Mouse (Mus musculus) liver, embryonic 13.5 days (tissue): ENCODE measurements around the gene Hist1h2aa. TPM values are rescaled to one million over a fixed set of nuclear protein-coding genes. Genes with fewer than 3 reads are reported as not detected.

Experiments
- ATAC-seq: fragments of 200-750 bp; cut with Nextera tagmentation; 2 replicates; pipeline ENCODE4 v1.8.0; 2017; ENCODE audit warnings: low read depth, mild to moderate bottlenecking, moderate number of reproducible peaks, moderate library complexity
- DNase-seq: peaks from one replicate; pipeline ENCODE4 v3.0.0; 2022
- H3K27ac ChIP-seq: fragments of 300-500 bp; sonication (generic); 2 replicates; pipeline ENCODE4 v1.5.1; 2015; ENCODE audit warnings: moderate library complexity, mild to moderate bottlenecking, inconsistent platforms
- H3K27me3 ChIP-seq: fragments of 300-500 bp; sonication (generic); 2 replicates; pipeline ENCODE4 v1.6.1; 2015; ENCODE audit warnings: mild to moderate bottlenecking, inconsistent platforms
- H3K36me3 ChIP-seq: fragments of 300-500 bp; sonication (generic); 2 replicates; pipeline ENCODE4 v1.6.1; 2015; ENCODE audit warnings: mild to moderate bottlenecking, inconsistent platforms
- H3K4me1 ChIP-seq: fragments of 300-500 bp; sonication (generic); replicated peaks from 2 replicates; pipeline ENCODE4 v1.6.1; 2015; ENCODE audit warnings: inconsistent platforms
- H3K4me2 ChIP-seq: fragments of 300-500 bp; sonication (generic); 2 replicates; pipeline ENCODE4 v1.6.1; 2015; ENCODE audit warnings: inconsistent platforms, mild to moderate bottlenecking, moderate library complexity
- H3K4me3 ChIP-seq: fragments of 300-500 bp; sonication (generic); replicated peaks from 2 replicates; pipeline ENCODE4 v1.5.1; 2015; ENCODE audit warnings: mild to moderate bottlenecking, inconsistent platforms
- H3K9ac ChIP-seq: fragments of 300-500 bp; sonication (generic); 2 replicates; pipeline ENCODE4 v1.6.1; 2015; ENCODE audit warnings: mild to moderate bottlenecking, inconsistent platforms
- H3K9me3 ChIP-seq: fragments of 300-500 bp; sonication (generic); replicated peaks from 2 replicates; pipeline ENCODE4 v1.6.1; 2016; ENCODE audit warnings: inconsistent platforms
- WGBS: fragments of 180-500 bp; shearing (Covaris S2); methylation state at CpG from one replicate; pipeline ENCODE4 v1.1.7; 2015; ENCODE audit not compliant: insufficient replicate concordance; 5-methylcytosine and 5-hydroxymethylcytosine counted together
- microRNA-seq: library from miRNA; unstranded; fragments of <30 nt; microRNA quantifications from one replicate; pipeline ENCODE4, GENCODE M21; 2016
- polyA plus RNA-seq: library from polyadenylated mRNA; unstranded; fragments of >200 nt; fragmentation: Nextera tagmentation; extraction: Ambion mirVana; gene quantifications from 2 replicates; pipeline ENCODE4 v1.2.1, GENCODE M21; 2015

Hist1h2aa gene
- polyA plus RNA-seq, 1 experiment from 2014 or later: not detected

GRCm38 (mm10) chr13:23946254-23946653, 12.0 kb downstream of the Hist1h2aa start:
- 33% methylated on average over 2 of the region's 2 CpGs for WGBS
- ATAC-seq: no peak
- H3K9ac ChIP-seq: no peak overlapping the region
- no peak overlapping the region for H3K4me3 ChIP-seq
- DNase-seq: no peak
- no peak overlapping the region for H3K27ac ChIP-seq
- H3K27me3 ChIP-seq: no peaks in the 10 kb centered on the region
- H3K9me3 ChIP-seq: no peaks in the 10 kb centered on the region
- no peaks in the 10 kb centered on the region for H3K4me1 ChIP-seq
- H3K4me2 ChIP-seq: no peak overlapping the region
- no peaks in the 10 kb centered on the region for H3K36me3 ChIP-seq

GRCm38 (mm10) chr13:23949484-23950246, 15.4 kb downstream of the Hist1h2aa start:
- no peaks in the 10 kb centered on the region for H3K36me3 ChIP-seq
- no peak overlapping the region for H3K4me2 ChIP-seq
- no peak overlapping the region for H3K9ac ChIP-seq
- H3K9me3 ChIP-seq: no peaks in the 10 kb centered on the region
- H3K27me3 ChIP-seq: no peaks in the 10 kb centered on the region
- 62% methylated on average over 14 of the region's 14 CpGs for WGBS
- ATAC-seq: no peak
- H3K4me3 ChIP-seq: no peak overlapping the region
- no peak overlapping the region for H3K27ac ChIP-seq
- no peak for DNase-seq
- H3K4me1 ChIP-seq: no peaks in the 10 kb centered on the region

DNA sequence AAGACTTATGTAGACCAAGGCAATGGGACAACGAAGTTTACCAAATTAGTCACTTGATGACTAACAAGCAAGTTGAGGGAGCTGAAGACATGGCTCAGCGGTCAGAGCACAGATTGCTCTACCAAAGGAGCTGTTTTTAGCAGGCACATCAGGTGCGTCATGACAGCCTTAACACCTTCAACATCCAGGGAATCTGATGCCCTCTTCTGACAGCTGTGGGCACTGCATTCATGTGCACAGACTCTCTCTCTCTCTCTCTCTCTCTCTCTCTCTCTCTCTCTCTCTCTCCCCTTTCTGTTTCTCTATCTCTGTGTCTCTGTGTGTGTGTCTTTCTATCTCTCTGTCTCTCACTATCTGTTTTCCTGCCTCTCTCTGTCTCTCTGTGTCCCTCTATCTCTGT, 16.7 kb downstream of the Hist1h2aa start:
- DNase-seq: no peak
- Histone ChIP-seq H3K27ac (no peak overlapping the region), H3K4me2 (no peak overlapping the region), H3K4me1 (no peaks in the 10 kb centered on the region), H3K4me3 (no peak overlapping the region), H3K9me3 (no peaks in the 10 kb centered on the region), H3K27me3 (no peaks in the 10 kb centered on the region), H3K36me3 (no peaks in the 10 kb centered on the region), H3K9ac (no peak overlapping the region)
- WGBS: 40% methylated on average over 3 of the region's 3 CpGs
- no peak for ATAC-seq

DNA sequence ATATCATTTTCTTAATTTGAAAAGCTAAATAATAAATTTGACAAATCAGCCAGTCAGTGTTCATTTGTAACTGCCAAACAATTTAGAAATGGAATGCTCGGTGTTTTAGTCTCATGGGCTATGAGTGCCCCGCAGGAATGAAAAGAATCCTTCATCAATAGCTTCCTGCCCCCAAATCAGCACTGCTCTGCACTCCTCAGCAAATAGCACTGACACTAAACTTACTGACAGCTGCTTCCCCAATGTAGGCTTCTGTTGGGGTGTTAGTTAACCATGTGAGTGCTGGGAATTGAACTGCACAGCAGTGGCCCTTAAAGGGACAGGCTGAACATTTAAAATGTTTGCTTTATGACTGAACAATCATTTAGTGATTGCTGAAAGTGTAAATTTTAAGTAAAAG, 25.5 kb downstream of the Hist1h2aa start:
- Histone ChIP-seq H3K27ac (no peak overlapping the region), H3K27me3 (no peaks in the 10 kb centered on the region), H3K36me3 (no peaks in the 10 kb centered on the region), H3K4me2 (no peak overlapping the region), H3K4me1 (no peaks in the 10 kb centered on the region), H3K9ac (no peak overlapping the region), H3K4me3 (no peak overlapping the region), H3K9me3 (no peaks in the 10 kb centered on the region)
- ATAC-seq: no peak
- no peak for DNase-seq
- 28% methylated on average over 2 of the region's 2 CpGs for WGBS

GRCm38 (mm10) chr13:23964909-23965308, 30.6 kb downstream of the Hist1h2aa start:
- DNase-seq (no peak), ATAC-seq (no peak)
- Histone ChIP-seq H3K27ac (no peak overlapping the region), H3K4me3 (no peak overlapping the region), H3K36me3 (no peaks in the 10 kb centered on the region), H3K9me3 (no peaks in the 10 kb centered on the region), H3K27me3 (no peaks in the 10 kb centered on the region), H3K9ac (no peak overlapping the region), H3K4me1 (no peaks in the 10 kb centered on the region), H3K4me2 (no peak overlapping the region)
- 45% methylated on average over 2 of the region's 2 CpGs for WGBS

GRCm38 (mm10) chr13:23971870-23972269, 37.6 kb downstream of the Hist1h2aa start:
- 56% methylated on average over 2 of the region's 2 CpGs for WGBS
- ATAC-seq: no peak
- no peaks in the 10 kb centered on the region for H3K9me3 ChIP-seq

GRCm38 (mm10) chr13:23972271-23972670, 38.0 kb downstream of the Hist1h2aa start:
- H3K9me3 ChIP-seq: no peaks in the 10 kb centered on the region
- no peaks in the 10 kb centered on the region for H3K36me3 ChIP-seq
- DNase-seq (no peak), ATAC-seq (no peak)
- H3K9ac ChIP-seq: no peak overlapping the region
- no peaks in the 10 kb centered on the region for H3K27me3 ChIP-seq
- H3K27ac ChIP-seq: no peak overlapping the region
- H3K4me3 ChIP-seq: no peak overlapping the region
- H3K4me1 ChIP-seq: no peaks in the 10 kb centered on the region
- WGBS: 47% methylated on average over 5 of the region's 5 CpGs
- no peak overlapping the region for H3K4me2 ChIP-seq

More at GRCm38 (mm10) chr13:23971870-23972269, 37.6 kb downstream of the Hist1h2aa start:
- Histone ChIP-seq H3K27me3 (no peaks in the 10 kb centered on the region), H3K4me2 (no peak overlapping the region), H3K4me1 (no peaks in the 10 kb centered on the region), H3K4me3 (no peak overlapping the region), H3K36me3 (no peaks in the 10 kb centered on the region), H3K9ac (no peak overlapping the region), H3K27ac (no peak overlapping the region)
- no peak for DNase-seq

Small RNAs within 50 kb of the gene (microRNA-seq; reads per million reads assigned to microRNA genes)
- not detected for gene Gm44344

Other genes starting within 250 kb of the Hist1h2aa start
- gene Hist1h1t, start 238.6 kb upstream of the Hist1h2aa start, polyA plus RNA-seq: not detected in 2 replicates
- 5.4 and 8.6 TPM in 2 replicates for gene Hist1h4c, start 236.0 kb upstream of the Hist1h2aa start, polyA plus RNA-seq
- gene Hfe, start 223.6 kb upstream of the Hist1h2aa start, polyA plus RNA-seq: 6.6 and 8.8 TPM in 2 replicates
- 60.3 and 72.2 TPM in 2 replicates for gene Hist1h1c, start 195.7 kb upstream of the Hist1h2aa start, polyA plus RNA-seq
- 5.2 and 5.9 TPM in 2 replicates for gene Hist1h3c, start 188.9 kb upstream of the Hist1h2aa start, polyA plus RNA-seq
- 3.9 and 5.6 TPM in 2 replicates for gene Hist1h2bb, start 187.7 kb upstream of the Hist1h2aa start, polyA plus RNA-seq
- gene Hist1h2ab, start 183.3 kb upstream of the Hist1h2aa start, polyA plus RNA-seq: 54.0 and 76.2 TPM in 2 replicates
- gene Hist1h3b, start 182.2 kb upstream of the Hist1h2aa start, polyA plus RNA-seq: 10.4 and 29.5 TPM in 2 replicates
- gene Hist1h4b, start 177.4 kb upstream of the Hist1h2aa start, polyA plus RNA-seq: 3.7 and 5.5 TPM in 2 replicates
- 0.86 TPM in 1 of 2 replicates, not detected in the other for gene Hist1h4a, start 173.2 kb upstream of the Hist1h2aa start, polyA plus RNA-seq
- 3.2 and 8.3 TPM in 2 replicates for gene Hist1h3a, start 172.1 kb upstream of the Hist1h2aa start, polyA plus RNA-seq
- gene Hist1h1a, start 170.8 kb upstream of the Hist1h2aa start, polyA plus RNA-seq: 4.3 and 8.1 TPM in 2 replicates
- gene Trim38, start 164.5 kb upstream of the Hist1h2aa start, polyA plus RNA-seq: 0.14 TPM in 1 of 2 replicates, not detected in the other
- gene Slc17a2, start 127.5 kb upstream of the Hist1h2aa start, polyA plus RNA-seq: 0.52 and 0.57 TPM in 2 replicates
- 2.3 and 3.1 TPM in 2 replicates for gene Slc17a3, start 95.0 kb upstream of the Hist1h2aa start, polyA plus RNA-seq
- gene Slc17a1, start 66.7 kb upstream of the Hist1h2aa start, polyA plus RNA-seq: 0.05 TPM in 1 of 2 replicates, not detected in the other
- 0.06 and 0.07 TPM in 2 replicates for gene Slc17a4, start 19.5 kb upstream of the Hist1h2aa start, polyA plus RNA-seq
- gene Hist1h2ba, start 306 bp upstream of the Hist1h2aa start, polyA plus RNA-seq: not detected in 2 replicates
- not detected in 2 replicates for gene Scgn, start 56.8 kb downstream of the Hist1h2aa start, polyA plus RNA-seq